Mouse (Mus musculus) T-helper 17 cell (primary cell): ENCODE measurements around the gene Olfr1241.

Source experiments
- in situ Hi-C, 2 experiments: fragments of 300-600 bp; cut with MboI, MseI; formaldehyde crosslinking; loops; 1 replicate in 1 of 2; 2 replicates in 1 of 2; pipeline ENCODE4 v1.15.1; 2025; ENCODE audit warnings: high pct_unique_total_duplicates in 2 of 2

Olfr1241 gene

DNA sequence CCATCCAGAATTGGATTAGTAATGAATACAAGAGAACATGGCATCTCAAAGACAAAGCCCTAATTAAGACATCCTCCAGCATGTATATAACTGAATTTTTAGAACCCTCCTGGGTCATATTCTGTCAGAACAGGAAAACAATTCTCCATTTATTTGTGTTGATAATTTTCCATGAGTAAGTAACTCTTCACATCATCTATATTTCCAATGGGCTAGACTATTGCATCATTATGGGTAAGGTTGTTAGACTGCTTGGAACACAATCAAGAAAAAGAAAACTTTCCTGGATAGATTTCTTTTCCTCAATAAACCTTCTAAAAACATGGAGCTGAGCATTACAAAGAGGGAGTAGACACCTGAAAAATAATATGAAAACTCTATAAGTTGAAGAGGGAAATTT, at the start of gene Olfr1241:
TSS of gene Olfr1241 (minus strand) at position 101 of the 400 bp plus-strand sequence.
- in situ Hi-C loops = no loop called here

DNA sequence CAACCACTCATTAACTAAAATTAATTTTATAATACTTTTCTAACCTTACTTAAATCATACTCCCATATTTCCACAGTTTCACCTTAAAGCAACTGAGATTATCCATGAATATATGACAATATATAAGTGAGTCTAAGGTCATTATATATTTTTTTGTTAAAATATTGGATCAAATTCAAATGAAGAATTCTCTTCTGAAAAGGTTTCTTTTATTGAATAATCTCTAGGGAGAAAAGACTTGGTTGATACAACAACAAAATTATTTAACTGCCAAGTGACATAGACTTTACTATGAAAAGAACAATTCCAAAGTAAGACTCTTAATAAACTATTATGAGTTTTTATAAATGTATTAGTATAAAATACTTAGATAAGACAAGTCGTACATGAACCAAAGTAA, 44.5 kb upstream of the Olfr1241 start, which contains the start of gene Olfr1243:
TSS of gene Olfr1243 (minus strand) at position 101 of the 400 bp plus-strand sequence.
- in situ Hi-C loops = no loop called here

DNA sequence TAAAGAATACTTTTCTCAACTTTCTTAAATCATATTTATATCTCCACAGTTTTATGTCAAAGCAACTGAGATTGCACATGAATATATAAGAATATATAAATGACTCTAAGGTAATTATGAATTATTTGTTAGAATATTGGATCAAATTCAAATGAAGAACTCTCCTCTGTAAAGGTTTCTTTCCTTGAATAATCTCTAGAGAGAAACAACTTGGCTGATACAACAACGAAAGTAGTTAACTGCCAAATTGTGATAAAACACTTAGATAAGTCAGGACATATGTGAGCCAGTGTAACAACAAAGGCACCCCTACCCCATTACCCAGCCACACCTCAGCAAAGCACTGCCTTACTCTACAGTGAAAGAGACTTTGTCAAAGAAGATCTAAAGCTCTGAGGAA, 11.3 kb upstream of the Olfr1241 start, which contains the start of gene Olfr1242:
TSS of gene Olfr1242 (minus strand) at position 101 of the 400 bp plus-strand sequence.
- in situ Hi-C loops = no loop called here

DNA sequence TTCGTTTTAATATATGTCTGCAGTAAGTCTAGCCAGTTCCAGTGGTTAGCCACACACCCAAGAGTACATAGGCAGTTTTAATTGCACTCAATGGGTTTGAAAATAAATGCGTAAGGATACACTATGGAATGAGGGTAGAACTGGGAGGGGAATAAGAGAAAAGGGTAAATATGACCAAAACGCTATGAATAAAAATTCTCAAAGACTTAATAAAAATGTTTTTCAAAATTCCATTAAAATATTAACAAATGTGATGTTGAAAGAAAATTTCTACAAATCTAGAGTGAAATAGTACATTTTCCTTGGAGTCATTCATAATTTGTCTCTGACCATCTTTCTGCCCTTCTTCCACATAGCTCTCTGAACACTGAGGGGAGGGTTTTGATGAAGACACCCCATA, 44.0 kb downstream of the Olfr1241 start, which contains the start of gene Olfr1240:
TSS of gene Olfr1240 (minus strand) at position 101 of the 400 bp plus-strand sequence.
- in situ Hi-C loops = no loop called here
